Mouse (Mus musculus) liver, embryonic 14.5 days (tissue): ENCODE data around the gene Psmd13.

Experiments
- CTCF ChIP-seq: IDR thresholded peaks from 2 replicates; pipeline ENCODE4 v1.5.1; 2016; ENCODE audit warnings: antibody characterized with exemption, low read depth, control low read depth
- EP300 ChIP-seq: IDR thresholded peaks from 2 replicates; pipeline ENCODE4 v1.6.1; 2016; ENCODE audit warnings: antibody characterized with exemption, low read depth

- TF ChIP-seq CTCF (no peak), EP300 (no peak)
These were observed 21.0 kb upstream of the Psmd13 start for GRCm38 (mm10) chr7:140860728-140861127.
